Mouse (Mus musculus) midbrain, embryonic 14.5 days (tissue): ENCODE results near the gene Apob. TPM values are rescaled to one million over a fixed set of nuclear protein-coding genes. Genes with fewer than 3 reads are reported as not detected.

Experiments
- ATAC-seq: fragments of 200-750 bp; cut with Nextera tagmentation; 2 replicates; pipeline ENCODE4 v1.8.0; 2017; ENCODE audit warnings: moderate number of reproducible peaks, moderate library complexity; ENCODE audit not compliant: low FRiP score, low TSS enrichment
- DNase-seq: peaks from one replicate; pipeline ENCODE4 v3.0.0-alpha.2; 2015
- H3K27ac ChIP-seq: fragments of 300-500 bp; sonication (generic); replicated peaks from 2 replicates; pipeline ENCODE4 v1.5.1; 2014; ENCODE audit warnings: mild to moderate bottlenecking, low read depth, low read length, moderate library complexity
- H3K27me3 ChIP-seq: fragments of 300-500 bp; sonication (generic); 2 replicates; pipeline ENCODE4 v1.6.1; 2014; ENCODE audit warnings: low read length, control low read depth, mixed read lengths; ENCODE audit not compliant: control insufficient read depth, insufficient read depth
- H3K36me3 ChIP-seq: fragments of 300-500 bp; sonication (generic); 2 replicates; pipeline ENCODE4 v1.6.1; 2014; ENCODE audit warnings: low read length, control low read depth; ENCODE audit not compliant: control insufficient read depth, insufficient read depth
- H3K4me1 ChIP-seq: fragments of 300-500 bp; sonication (generic); 2 replicates; pipeline ENCODE4 v1.6.1; 2014; ENCODE audit warnings: mild to moderate bottlenecking, antibody characterized with exemption, low read length, control low read depth; ENCODE audit not compliant: control insufficient read depth, insufficient read depth
- H3K4me2 ChIP-seq: fragments of 300-500 bp; sonication (generic); 2 replicates; pipeline ENCODE4 v1.6.1; 2014; ENCODE audit warnings: mild to moderate bottlenecking, low read length, moderate library complexity
- H3K4me3 ChIP-seq: fragments of 300-500 bp; sonication (generic); replicated peaks from 2 replicates; pipeline ENCODE4 v1.5.1; 2014; ENCODE audit warnings: low read depth, low read length
- H3K9ac ChIP-seq: fragments of 300-500 bp; sonication (generic); replicated peaks from 2 replicates; pipeline ENCODE4 v1.6.1; 2014; ENCODE audit warnings: mild to moderate bottlenecking, low read length, moderate library complexity
- H3K9me3 ChIP-seq: fragments of 300-500 bp; sonication (generic); 2 replicates; pipeline ENCODE4 v1.6.1; 2016; ENCODE audit warnings: low read length, control low read depth, mixed read lengths; ENCODE audit not compliant: control insufficient read depth
- WGBS: fragments of 180-500 bp; shearing (Covaris S2); extraction: QIAGEN DNeasy Blood & Tissue Kit; methylation state at CpG from one replicate; pipeline ENCODE4 v1.1.7; 2014; 5-methylcytosine and 5-hydroxymethylcytosine counted together
- polyA plus RNA-seq: library from polyadenylated mRNA; unstranded; fragments of >200 nt; fragmentation: Nextera tagmentation; extraction: Ambion mirVana; gene quantifications from 2 replicates; pipeline ENCODE4 v1.2.1, GENCODE M21; 2014

The Apob gene
- polyA plus RNA-seq, 1 experiment from 2014 or later: not detected

DNA sequence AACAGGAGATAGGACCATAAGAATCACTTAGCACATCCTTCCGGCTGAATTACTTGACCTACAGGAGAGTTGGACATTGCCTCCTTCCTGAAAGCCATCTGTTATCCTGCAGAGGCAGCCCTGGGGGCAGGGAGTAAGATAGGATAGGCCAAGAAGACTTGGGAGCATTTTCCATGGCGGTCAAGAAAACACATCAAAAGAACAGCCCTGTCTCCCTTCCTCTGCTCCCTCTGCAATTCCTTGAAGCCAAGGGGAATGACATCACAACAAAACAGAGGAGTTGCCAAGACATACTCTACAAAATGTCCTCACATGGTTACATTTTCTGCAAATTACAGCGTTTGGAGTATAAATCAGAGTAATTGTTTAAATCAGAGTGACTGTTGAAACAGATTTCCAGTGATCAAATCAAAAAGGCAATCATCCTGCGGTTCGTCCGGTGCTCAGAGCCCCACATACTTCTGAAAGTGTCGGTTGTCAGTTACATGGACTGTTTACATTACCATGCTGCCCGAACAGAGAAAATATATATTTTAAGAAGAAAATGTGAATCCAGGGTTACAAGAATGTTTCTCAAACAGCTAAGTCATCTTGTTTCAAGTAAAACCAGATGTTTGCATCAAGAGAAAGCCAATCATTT lies 78.7 kb downstream of the Apob start:
- 83% methylated on average over 8 of the region's 8 CpGs for WGBS

GRCm38 (mm10) chr12:8059576-8059975 lies 82.1 kb downstream of the Apob start:
- 13% methylated on average over 3 of the region's 3 CpGs for WGBS
- no peak overlapping the region for H3K27ac ChIP-seq
- no peaks in the 10 kb centered on the region for H3K9me3 ChIP-seq
- H3K4me3 ChIP-seq: no peak overlapping the region
- no peaks in the 10 kb centered on the region for H3K36me3 ChIP-seq
- ATAC-seq (no peak), DNase-seq (peak; percentile 88)
- no peak overlapping the region for H3K4me2 ChIP-seq
- no peak overlapping the region for H3K9ac ChIP-seq
- H3K27me3 ChIP-seq: no peaks in the 10 kb centered on the region
- H3K4me1 ChIP-seq: no peaks in the 10 kb centered on the region

More for the DNA sequence above, 78.7 kb downstream of the Apob start:
- Histone ChIP-seq H3K27ac (no peak overlapping the region), H3K4me2 (no peak overlapping the region), H3K9ac (no peak overlapping the region), H3K4me3 (no peak overlapping the region), H3K9me3 (no peaks in the 10 kb centered on the region), H3K4me1 (no peaks in the 10 kb centered on the region), H3K27me3 (no peaks in the 10 kb centered on the region), H3K36me3 (no peaks in the 10 kb centered on the region)
- ATAC-seq: no peak
- DNase-seq: no peak

DNA sequence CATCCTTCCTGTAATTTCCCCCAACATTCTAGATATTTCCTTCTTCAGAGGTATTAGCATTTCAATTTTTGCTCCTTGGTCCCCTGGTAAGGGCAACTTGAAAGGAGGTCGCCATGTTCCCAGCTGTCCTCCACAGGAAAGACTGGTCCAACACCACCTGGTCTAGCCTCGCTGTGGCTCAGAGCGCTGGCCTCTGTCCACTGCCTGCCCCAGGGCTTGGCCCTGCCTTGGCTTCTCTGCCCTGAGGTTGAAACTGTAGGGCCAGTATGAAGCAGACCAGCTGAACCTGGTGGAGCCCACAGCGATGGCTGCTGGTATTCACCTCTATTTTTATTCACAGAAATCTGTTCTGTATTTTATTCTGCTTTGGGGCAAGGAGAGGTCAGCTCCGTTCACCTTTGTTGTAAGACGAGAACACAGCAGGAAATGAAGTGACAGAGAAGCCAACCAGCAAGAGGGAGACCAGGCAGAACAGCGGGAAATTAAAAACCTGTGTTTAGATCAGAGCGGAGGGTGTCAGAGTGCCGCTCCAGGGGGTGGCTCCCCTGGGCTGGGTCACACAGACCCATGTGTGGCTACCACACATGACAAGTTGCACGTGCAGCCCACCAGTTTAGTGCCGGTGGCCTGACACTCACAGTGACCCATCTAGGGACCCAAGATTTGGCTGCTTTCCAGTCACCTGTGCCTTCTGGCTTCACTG lies 86.1 kb downstream of the Apob start:
- H3K4me3 ChIP-seq: no peak overlapping the region

More for the DNA sequence above, 86.1 kb downstream of the Apob start:
- Histone ChIP-seq H3K36me3 (no peaks in the 10 kb centered on the region), H3K9me3 (no peaks in the 10 kb centered on the region), H3K4me2 (no peak overlapping the region), H3K4me1 (no peaks in the 10 kb centered on the region), H3K27ac (no peak overlapping the region), H3K27me3 (no peaks in the 10 kb centered on the region), H3K9ac (no peak overlapping the region)
- DNase-seq: no peak
- 74% methylated on average over 11 of the region's 11 CpGs for WGBS
- no peak for ATAC-seq

Other genes starting within 250 kb of the Apob start
- 65.7 and 70.4 TPM in 2 replicates for gene Ldah, start 230.5 kb downstream of the Apob start, polyA plus RNA-seq